Mouse (Mus musculus) MEL (cell line): ENCODE measurements at regions not wholly inside any gene's neighbourhood (a gene's known extent, or its start where the extent isn't known, plus 50 kb on each side); places are given as distances from the start of the nearest gene placed in this dataset.

Experiments used
- DNase-seq: peaks from one replicate; pipeline ENCODE4 v3.0.0; 2011; ENCODE audit warnings: low read depth, low spot score
- H3K27ac ChIP-seq: 2 replicates; pipeline ENCODE4 v1.5.1; 2012; ENCODE audit warnings: low read depth, mild to moderate bottlenecking, control low read depth, low read length, moderate library complexity; ENCODE audit not compliant: control insufficient read depth
- H3K27me3 ChIP-seq, 2 experiments: fragments of 150-350 bp in 1 of 2; sonication (generic) in 1 of 2; 2 replicates each; pipeline ENCODE4 v1.6.1; 2012; ENCODE audit warnings: low read length in 2 of 2, mild to moderate bottlenecking in 2 of 2, improper control_type of control experiment in 1 of 2, moderate library complexity in 1 of 2; ENCODE audit not compliant: insufficient read depth in 2 of 2, control insufficient read depth in 1 of 2
- H3K36me3 ChIP-seq, 2 experiments: 2 replicates each; pipeline ENCODE4 v1.6.1; 2012 to 2014; ENCODE audit warnings: low read length in 2 of 2, improper control_type of control experiment in 1 of 2, inconsistent platforms in 1 of 2, mild to moderate bottlenecking in 1 of 2; ENCODE audit not compliant: insufficient read depth in 2 of 2, control insufficient read depth in 1 of 2
- H3K4me1 ChIP-seq, 2 experiments: fragments of 150-350 bp in 1 of 2; sonication (generic) in 1 of 2; 2 replicates each; pipeline ENCODE4 v1.6.1; 2012; ENCODE audit warnings: low read length in 2 of 2, improper control_type of control experiment in 1 of 2, mild to moderate bottlenecking in 1 of 2; ENCODE audit not compliant: insufficient read depth in 2 of 2, control insufficient read depth in 1 of 2
- H3K4me3 ChIP-seq, 2 experiments: fragments of 150-350 bp in 1 of 2; sonication (generic) in 1 of 2; 2 replicates each; pipeline ENCODE4 v1.5.1; 2012; ENCODE audit warnings: low read depth in 2 of 2, low read length in 2 of 2, mild to moderate bottlenecking in 2 of 2, moderate library complexity in 2 of 2, control low read depth in 1 of 2, improper control_type of control experiment in 1 of 2; ENCODE audit not compliant: control insufficient read depth in 1 of 2, insufficient read depth in 1 of 2
- H3K79me2 ChIP-seq: 2 replicates; pipeline ENCODE4 v1.6.1; 2012; ENCODE audit warnings: mild to moderate bottlenecking, low read length, moderate library complexity; ENCODE audit not compliant: control insufficient read depth, poor library complexity, insufficient read depth
- H3K9ac ChIP-seq: 2 replicates; pipeline ENCODE4 v1.6.1; 2012; ENCODE audit warnings: low read depth, mild to moderate bottlenecking, control low read depth, low read length, moderate library complexity; ENCODE audit not compliant: control insufficient read depth, poor library complexity, severe bottlenecking
- H3K9me3 ChIP-seq: fragments of 150-350 bp; sonication (generic); replicated peaks from 2 replicates; pipeline ENCODE4 v1.6.1; 2012; ENCODE audit warnings: mild to moderate bottlenecking, low read length, improper control_type of control experiment, moderate library complexity; ENCODE audit not compliant: insufficient read depth
- CHD2 ChIP-seq: IDR thresholded peaks from 2 replicates; pipeline ENCODE4 v1.6.1; 2011; ENCODE audit warnings: low read length, improper control_type of control experiment
- ELF1 ChIP-seq: IDR thresholded peaks from 2 replicates; pipeline ENCODE4 v1.6.1; 2014; ENCODE audit warnings: low read depth, mild to moderate bottlenecking, inconsistent platforms, low read length, improper control_type of control experiment, moderate library complexity
- ETS1 ChIP-seq: IDR thresholded peaks from 2 replicates; pipeline ENCODE4 v1.6.1; 2012; ENCODE audit warnings: low read depth, mild to moderate bottlenecking, inconsistent platforms, low read length, improper control_type of control experiment, moderate library complexity
- GABPA ChIP-seq: IDR thresholded peaks from 2 replicates; pipeline ENCODE4 v1.6.1; 2012; ENCODE audit warnings: low read depth, mild to moderate bottlenecking, inconsistent platforms, low read length, improper control_type of control experiment, moderate library complexity
- HCFC1 ChIP-seq: IDR thresholded peaks from 2 replicates; pipeline ENCODE4 v1.6.1; 2012; ENCODE audit warnings: low read depth, mild to moderate bottlenecking, inconsistent platforms, low read length, improper control_type of control experiment, moderate library complexity
- JUND ChIP-seq: IDR thresholded peaks from 2 replicates; pipeline ENCODE4 v1.6.1; 2011; ENCODE audit warnings: low read depth, mild to moderate bottlenecking, improper control_type of control experiment, low read length
- MAFK ChIP-seq: IDR thresholded peaks from 2 replicates; pipeline ENCODE4 v1.6.1; 2011; ENCODE audit warnings: low read depth, mild to moderate bottlenecking, low read length, improper control_type of control experiment, borderline replicate concordance
- MAX ChIP-seq: IDR thresholded peaks from 2 replicates; pipeline ENCODE4 v1.6.1; 2011; ENCODE audit warnings: low read length, improper control_type of control experiment
- MXI1 ChIP-seq: IDR thresholded peaks from 2 replicates; pipeline ENCODE4 v1.6.1; 2011; ENCODE audit warnings: mild to moderate bottlenecking, low read depth, low read length, improper control_type of control experiment
- MYB ChIP-seq: IDR thresholded peaks from 2 replicates; pipeline ENCODE4 v1.6.1; 2011; ENCODE audit warnings: mild to moderate bottlenecking, low read depth, low read length, improper control_type of control experiment
- POLR2A ChIP-seq, 2 experiments: IDR thresholded peaks; 2 replicates each; pipeline ENCODE4 v1.6.1; 2011 to 2012; ENCODE audit warnings: low read length in 2 of 2, mild to moderate bottlenecking in 2 of 2, control low read depth in 1 of 2, improper control_type of control experiment in 1 of 2, low read depth in 1 of 2, moderate library complexity in 1 of 2; ENCODE audit not compliant: control insufficient read depth in 1 of 2, insufficient read depth in 1 of 2, poor library complexity in 1 of 2
- POLR2AphosphoS2 ChIP-seq: IDR thresholded peaks from 2 replicates; pipeline ENCODE4 v1.6.1; 2011; ENCODE audit warnings: low read length, improper control_type of control experiment
- SIN3A ChIP-seq: IDR thresholded peaks from 2 replicates; pipeline ENCODE4 v1.6.1; 2012; ENCODE audit warnings: low read length, improper control_type of control experiment, inconsistent platforms
- TAL1 ChIP-seq: IDR thresholded peaks from 2 replicates; pipeline ENCODE4 v1.6.1; 2012; ENCODE audit warnings: mild to moderate bottlenecking, inconsistent platforms, low read length, moderate library complexity, mixed read lengths
- TCF12 ChIP-seq: IDR thresholded peaks from 2 replicates; pipeline ENCODE4 v1.6.1; 2014; ENCODE audit warnings: low read depth, mild to moderate bottlenecking, inconsistent platforms, low read length, improper control_type of control experiment, moderate library complexity
- USF2 ChIP-seq, 2 experiments: IDR thresholded peaks; 2 replicates each; pipeline ENCODE4 v1.6.1; 2011 to 2012; ENCODE audit warnings: improper control_type of control experiment in 2 of 2, low read length in 2 of 2, borderline replicate concordance in 1 of 2, inconsistent platforms in 1 of 2, low read depth in 1 of 2, mild to moderate bottlenecking in 1 of 2; ENCODE audit not compliant: insufficient read depth in 1 of 2
- ZC3H11A ChIP-seq: IDR thresholded peaks from 2 replicates; pipeline ENCODE4 v1.6.1; 2012; ENCODE audit warnings: low read depth, mild to moderate bottlenecking, inconsistent platforms, low read length, improper control_type of control experiment
- ZKSCAN1 ChIP-seq: IDR thresholded peaks from 2 replicates; pipeline ENCODE4 v1.6.1; 2012; ENCODE audit warnings: low read depth, mild to moderate bottlenecking, inconsistent platforms, low read length, improper control_type of control experiment, moderate library complexity
- ZMIZ1 ChIP-seq: IDR thresholded peaks from 2 replicates; pipeline ENCODE4 v1.6.1; 2012; ENCODE audit warnings: low read depth, mild to moderate bottlenecking, inconsistent platforms, low read length, improper control_type of control experiment, moderate library complexity
- ZNF384 ChIP-seq: IDR thresholded peaks from 2 replicates; pipeline ENCODE4 v1.6.1; 2012; ENCODE audit warnings: low read depth, mild to moderate bottlenecking, inconsistent platforms, low read length, improper control_type of control experiment

GRCm38 (mm10) chr13:50982990-50983389 is 117.7 kb upstream of the Spin1 start:
- Histone ChIP-seq H3K9me3 (no peaks in the 10 kb centered on the region), H3K4me3 (no peak overlapping the region), H3K36me3 (no peaks in the 10 kb centered on the region), H3K27ac (no peak overlapping the region), H3K79me2 (no peaks in the 10 kb centered on the region), H3K4me1 (no peaks in the 10 kb centered on the region), H3K9ac (no peak overlapping the region), H3K27me3 (no peaks in the 10 kb centered on the region)
- no peak for DNase-seq
- TF ChIP-seq CHD2 (no peak), TAL1 (no peak), JUND (no peak), MAFK (no peak), USF2 (IDR thresholded peaks at IDR 0.05; ENCODE audit: borderline replicate concordance in 1 of 2, insufficient read depth in 1 of 2, low read depth in 1 of 2, low read length in 2 of 2) (no peak), ZKSCAN1 (no peak), POLR2A (IDR thresholded peaks at IDR 0.05; ENCODE audit: control insufficient read depth in 1 of 2, insufficient read depth in 1 of 2, low read depth in 1 of 2, low read length in 2 of 2, poor library complexity in 1 of 2) (no peak), MYB (no peak), POLR2AphosphoS2 (no peak), HCFC1 (no peak), MAX (no peak), SIN3A (no peak), ZMIZ1 (no peak), ELF1 (no peak), ZNF384 (no peak), TCF12 (no peak), MXI1 (no peak), ETS1 (no peak)

GRCm38 (mm10) chr13:50991726-50992432 is 108.8 kb upstream of the Spin1 start:
- TF ChIP-seq ZKSCAN1: no peak
- no peak for TF ChIP-seq TAL1
- no peak for TF ChIP-seq TCF12
- TF ChIP-seq GABPA: no peak
- TF ChIP-seq ZC3H11A: no peak
- no peak for TF ChIP-seq ZNF384
- Histone ChIP-seq H3K9ac (no peak overlapping the region), H3K36me3 (no peaks in the 10 kb centered on the region), H3K9me3 (no peaks in the 10 kb centered on the region), H3K4me1 (no peaks in the 10 kb centered on the region), H3K4me3 (no peak overlapping the region), H3K27ac (no peak overlapping the region), H3K79me2 (no peaks in the 10 kb centered on the region), H3K27me3 (no peaks in the 10 kb centered on the region)
- no peak for DNase-seq
